Mouse (Mus musculus) adrenal gland, adult (tissue): ENCODE results near the gene Ctnna3.
"Not testable (repeated sequence)": the region's sequence is repeated elsewhere in the genome, so short reads cannot be mapped to it uniquely, and the experiment has no call there.

Source experiments
- DNase-seq, 2 experiments: peaks; one replicate each; pipeline ENCODE4 v3.0.0; 2022 to 2023; ENCODE audit warnings: low spot score in 1 of 2; ENCODE audit not compliant: inconsistent age in 2 of 2

Ctnna3 gene

DNA sequence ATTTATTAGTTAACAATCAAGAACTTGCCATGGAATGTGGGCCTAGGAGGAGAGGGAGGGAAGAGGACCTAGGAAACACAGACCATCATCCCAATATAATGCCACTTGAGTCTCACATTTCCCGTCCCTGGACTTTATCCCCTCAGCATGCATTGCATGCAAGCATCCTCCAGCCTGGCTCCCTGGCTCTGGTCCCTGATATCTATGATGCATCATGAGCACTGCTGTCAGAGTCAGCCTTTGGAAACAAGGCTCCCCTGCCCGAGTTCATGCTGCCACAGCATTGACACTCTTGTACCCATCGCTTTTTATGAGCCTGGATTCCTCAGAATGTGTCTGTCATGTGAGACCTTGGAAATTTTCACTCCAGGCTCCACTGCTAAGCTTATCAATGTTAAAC is 703.6 kb downstream of the Ctnna3 start:
- no peak for DNase-seq

- DNase-seq: no peak
These were observed 705.6 kb downstream of the Ctnna3 start for GRCm38 (mm10) chr10:64135481-64135880.

- DNase-seq: no peak
These were observed 716.6 kb downstream of the Ctnna3 start for GRCm38 (mm10) chr10:64146511-64146910.

DNA sequence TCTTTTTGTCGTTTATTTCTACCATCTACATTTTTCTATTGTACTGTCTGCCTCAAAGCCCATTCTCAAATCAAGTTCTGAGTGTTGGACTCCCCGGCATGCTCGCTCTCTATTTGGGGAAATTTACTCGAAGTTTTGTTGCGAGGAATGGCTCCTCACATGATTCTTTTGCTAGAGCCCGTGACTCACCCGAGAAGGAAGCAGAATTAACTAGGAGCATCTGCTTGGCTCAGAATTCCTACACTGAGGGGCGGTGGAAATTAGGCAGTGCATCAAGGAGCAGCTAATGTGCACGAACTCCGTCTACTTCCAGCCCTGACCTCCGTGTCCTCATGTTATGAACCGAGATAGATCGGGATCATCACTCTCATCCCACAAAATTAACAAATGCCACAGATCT is 751.8 kb downstream of the Ctnna3 start:
- no peak for DNase-seq

- no peak for DNase-seq
These were observed 752.8 kb downstream of the Ctnna3 start for GRCm38 (mm10) chr10:64182731-64183130.

GRCm38 (mm10) chr10:64188046-64188445 is 758.1 kb downstream of the Ctnna3 start:
- no peak for DNase-seq

- no peak for DNase-seq
These were observed 767.7 kb downstream of the Ctnna3 start for GRCm38 (mm10) chr10:64197584-64197983.

GRCm38 (mm10) chr10:64215632-64216031 is 785.7 kb downstream of the Ctnna3 start:
- DNase-seq: no peak

GRCm38 (mm10) chr10:64223023-64223422 is 793.1 kb downstream of the Ctnna3 start:
- DNase-seq: no peak

GRCm38 (mm10) chr10:64224007-64224406 is 794.1 kb downstream of the Ctnna3 start:
- DNase-seq: no peak

DNA sequence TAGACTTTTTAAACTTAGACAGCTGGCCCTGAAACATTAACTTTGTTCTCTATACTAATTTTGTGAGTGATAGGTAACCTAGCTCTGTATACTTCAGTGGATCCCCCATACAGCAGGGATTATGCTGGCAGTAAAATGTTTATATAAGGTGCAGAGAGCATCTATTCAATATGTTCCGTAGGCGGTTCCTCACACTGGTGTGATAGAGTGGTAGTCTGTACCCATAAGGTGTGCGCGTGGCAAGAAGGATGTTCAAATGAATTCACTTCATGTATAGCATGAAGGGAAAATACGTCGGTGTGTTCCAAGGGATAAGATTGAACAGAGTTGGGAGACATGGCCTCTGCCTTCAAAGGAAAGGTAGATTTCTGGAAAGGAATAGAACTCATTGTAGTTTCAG is 794.5 kb downstream of the Ctnna3 start:
- no peak for DNase-seq

DNA sequence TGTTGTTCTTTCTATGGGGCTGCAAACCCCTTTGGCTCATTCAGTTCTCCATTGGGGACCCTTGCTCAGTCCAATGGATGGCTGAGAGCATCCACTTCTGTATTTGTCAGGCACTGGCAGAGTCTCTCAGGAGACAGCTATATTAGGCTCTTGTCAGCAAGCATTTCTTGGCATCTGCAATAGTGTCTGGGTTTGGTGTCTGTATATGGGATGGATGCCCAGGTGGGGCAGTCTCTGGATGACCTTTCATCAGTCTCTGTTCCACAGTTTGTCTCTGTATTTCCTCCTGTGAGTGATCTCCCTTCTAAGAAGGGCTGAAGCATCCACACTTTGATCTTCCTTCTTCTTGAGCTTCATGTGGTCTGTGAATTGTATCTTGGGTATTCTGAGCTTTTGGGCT is 795.9 kb downstream of the Ctnna3 start:
- DNase-seq: not testable (repeated sequence)

- DNase-seq: no peak
These were observed 813.5 kb downstream of the Ctnna3 start for GRCm38 (mm10) chr10:64243421-64243820.

GRCm38 (mm10) chr10:64268156-64268555 is 838.3 kb downstream of the Ctnna3 start:
- DNase-seq: no peak

- DNase-seq: no peak
These were observed 845.2 kb downstream of the Ctnna3 start for GRCm38 (mm10) chr10:64275143-64275542.

DNA sequence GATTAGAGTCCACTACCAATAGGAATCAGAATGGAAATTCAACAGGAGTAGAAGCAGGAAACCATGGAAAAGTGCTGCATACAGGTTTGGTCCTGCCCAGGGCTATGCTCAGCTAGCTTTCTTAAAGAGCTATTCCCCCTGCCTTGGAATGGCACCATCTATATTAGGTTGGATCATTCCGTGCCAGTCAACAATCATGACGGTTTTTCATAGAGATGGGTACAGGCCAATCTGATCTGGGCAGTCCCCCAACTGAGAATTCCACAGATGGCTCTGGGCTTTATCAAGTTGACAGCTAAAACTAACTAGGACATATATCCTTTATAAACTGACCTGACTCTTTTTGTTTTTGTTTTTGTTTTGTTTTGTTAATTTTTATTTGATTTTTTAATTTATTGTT is 848.9 kb downstream of the Ctnna3 start:
- no peak for DNase-seq

DNA sequence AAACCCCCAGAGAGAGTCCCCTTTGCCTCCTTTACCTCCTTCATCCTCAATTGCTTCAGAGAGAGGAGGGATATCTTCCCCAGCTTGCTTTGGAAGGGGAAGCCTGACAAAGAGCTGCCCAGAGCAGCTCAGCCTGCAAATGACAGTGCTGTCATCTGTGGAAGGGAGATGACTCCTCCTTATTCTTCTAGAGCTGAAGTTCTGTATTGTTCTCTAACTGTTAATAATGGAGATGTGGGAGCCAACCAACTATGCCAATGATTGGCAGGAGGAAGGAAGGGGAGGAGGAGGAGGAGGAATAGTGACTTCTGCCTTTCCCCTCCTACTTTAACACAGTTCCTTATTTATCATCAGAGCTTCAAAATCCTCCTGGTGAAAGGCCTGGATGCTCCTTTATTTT is 875.9 kb downstream of the Ctnna3 start:
- DNase-seq: no peak

DNA sequence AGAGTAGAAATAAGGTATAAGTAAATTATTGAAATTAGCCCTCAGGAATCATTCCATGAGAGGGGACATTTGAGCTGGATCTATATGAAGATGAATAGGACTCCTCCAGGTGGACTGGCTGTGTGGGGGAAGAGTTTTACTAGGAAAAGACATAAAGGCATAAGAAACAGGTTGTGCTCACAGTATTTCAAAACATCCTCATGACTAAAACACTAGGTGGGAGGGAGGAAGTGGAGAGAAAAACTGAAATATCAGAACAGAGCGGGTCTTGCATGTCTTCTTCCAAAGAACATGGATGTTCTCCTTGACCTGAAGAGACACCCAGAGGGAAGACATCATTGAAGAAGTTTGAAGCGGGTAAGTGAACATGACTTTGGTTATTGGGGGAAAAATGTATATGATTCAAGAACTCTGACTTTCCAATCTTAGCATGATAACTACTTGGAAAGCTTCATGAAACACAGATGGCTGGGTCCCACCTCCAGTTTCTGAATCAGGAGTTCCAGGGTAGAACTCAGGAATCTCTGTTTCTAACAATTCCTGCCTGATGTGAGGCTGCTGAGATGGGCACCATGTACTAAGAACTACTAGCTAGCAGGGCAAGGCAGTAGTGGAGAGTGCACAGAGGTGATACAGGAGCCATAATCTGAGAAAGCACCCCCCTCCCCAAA is 881.9 kb downstream of the Ctnna3 start:
- no peak for DNase-seq

DNA sequence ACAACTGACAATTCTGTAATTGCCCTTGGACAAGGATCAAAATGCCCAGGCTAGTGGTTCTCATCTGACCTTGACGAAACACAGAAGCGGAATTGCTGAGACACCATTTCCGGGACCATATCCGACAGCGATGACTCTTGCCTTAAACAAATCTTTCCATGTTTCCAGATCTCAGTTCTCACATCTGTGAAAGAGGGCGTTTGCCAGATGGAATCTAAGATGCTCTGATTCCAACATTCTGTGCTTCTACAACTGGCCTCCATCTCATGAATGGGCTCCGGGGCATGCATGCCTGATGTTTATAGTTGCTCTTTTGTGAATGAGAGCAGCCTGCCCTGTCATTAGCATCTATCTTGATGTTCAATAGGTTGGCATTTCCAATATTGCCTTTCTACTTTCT is 890.4 kb downstream of the Ctnna3 start:
- DNase-seq: no peak

DNA sequence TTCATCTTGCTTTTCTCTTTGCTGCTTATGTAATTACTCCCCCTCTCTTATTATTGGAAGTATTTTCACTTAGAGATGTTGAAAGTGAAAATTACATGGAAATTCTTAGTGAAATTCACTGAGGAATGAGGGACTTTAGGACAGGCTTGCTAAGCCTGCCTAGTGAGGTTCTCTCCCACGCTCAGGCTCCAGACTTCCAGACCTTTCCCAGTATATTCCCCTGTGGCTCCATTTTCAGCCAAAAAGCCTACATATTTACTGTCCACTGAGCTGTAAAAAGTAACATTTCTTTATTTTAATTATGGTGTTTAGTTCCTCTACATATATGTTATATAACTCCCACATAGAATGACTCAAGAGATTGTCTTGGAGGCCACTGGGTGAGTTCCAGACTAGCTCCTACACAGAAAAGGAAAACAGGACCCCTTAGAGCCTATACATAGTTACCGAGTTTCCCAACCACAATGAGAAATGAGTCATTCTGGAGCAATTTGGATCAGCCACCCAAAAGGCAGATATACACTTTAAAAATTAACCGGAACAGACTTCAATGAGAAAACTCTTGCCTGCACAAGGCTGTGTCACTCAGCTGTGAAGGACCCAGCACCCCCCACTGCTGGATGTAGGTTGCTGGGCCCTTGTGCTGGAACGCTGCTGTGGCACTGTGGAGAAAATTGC is 912.9 kb downstream of the Ctnna3 start:
- no peak for DNase-seq

DNA sequence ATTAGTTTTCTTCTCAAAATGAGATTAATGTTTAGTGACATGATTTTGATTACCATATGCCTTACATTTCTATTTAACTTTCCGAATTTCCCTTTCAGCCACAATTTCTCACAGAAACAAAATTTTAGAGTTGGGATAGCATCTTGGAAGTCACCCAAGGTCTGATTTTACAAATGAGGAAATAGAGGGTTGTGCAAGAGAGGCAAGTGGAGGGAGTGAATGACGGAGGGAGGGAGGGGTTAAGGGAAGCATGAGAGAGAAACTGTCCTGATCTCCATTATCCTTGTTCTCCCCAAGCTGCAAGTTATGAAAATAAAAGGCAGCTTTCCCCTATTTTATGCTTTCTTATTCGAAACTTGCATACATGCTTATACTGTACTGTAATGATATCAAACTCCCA is 943.4 kb downstream of the Ctnna3 start:
- peak in 1 of 2 experiments; percentile 62 for DNase-seq

DNA sequence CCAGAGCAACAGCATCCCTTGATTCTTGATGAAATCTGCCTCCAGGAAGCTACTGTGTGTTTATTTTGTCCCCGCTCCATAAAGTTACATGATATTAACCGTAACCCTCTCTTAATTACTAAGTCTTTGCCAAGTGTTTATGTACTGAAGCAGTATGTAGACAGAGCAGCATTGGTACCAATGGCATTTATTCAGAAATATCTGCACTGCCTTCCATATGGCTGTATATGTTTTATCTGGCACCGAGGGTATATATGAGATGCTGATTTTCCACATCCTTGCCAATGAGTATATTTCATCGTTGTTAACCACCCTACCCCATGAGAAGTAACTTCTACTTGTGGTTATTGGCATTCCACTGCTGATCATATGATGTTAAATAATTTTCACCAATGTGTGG is 947.9 kb downstream of the Ctnna3 start:
- DNase-seq: no peak

DNA sequence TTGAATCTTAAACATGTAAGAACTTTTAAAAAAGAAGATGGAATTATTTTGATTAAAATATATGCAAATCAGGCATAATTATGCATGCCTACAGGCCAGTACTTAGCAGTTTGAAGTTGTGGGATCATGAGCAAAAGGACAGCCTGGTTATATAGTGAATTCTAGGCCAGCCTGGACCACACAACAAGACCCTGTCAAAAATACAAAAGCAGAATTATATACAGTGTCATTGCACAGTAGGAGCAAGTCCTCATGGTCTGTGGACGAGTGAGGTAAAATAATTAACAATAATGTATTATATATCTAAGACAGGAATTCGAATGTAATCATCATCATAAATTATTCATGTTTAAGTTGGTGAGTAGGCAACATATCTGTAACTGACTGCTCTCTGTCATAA is 966.7 kb downstream of the Ctnna3 start:
- DNase-seq: no peak
